Mouse (Mus musculus): ENCODE results near the gene Vmn1r223. TPM values are rescaled to one million over a fixed set of nuclear protein-coding genes. Genes with fewer than 3 reads are reported as not detected.
A peak's percentile ranks its signal among the peaks of the same experiment; 100 is the strongest.

Gene Vmn1r223
- polyA plus RNA-seq, 1 experiment = not detected

GRCm38 (mm10) chr13:23285191-23285920, 38.4 kb downstream of the Vmn1r223 start:
- Histone ChIP-seq H3K4me3 (ENCODE audit: insufficient read depth, low read length) (peak overlapping the region; percentile 86), H3K27ac (ENCODE audit: insufficient read depth, low read length) (no peak overlapping the region), H3K4me1 (ENCODE audit: control insufficient read depth, insufficient read depth, low read length) (0 out of 2 replicates have a peak, but pooled peaks cover 2% of the 10 kb centered on the region)
- TF ChIP-seq POLR2A (IDR thresholded peaks at IDR 0.05; ENCODE audit: low read depth, low read length) (no peak), CTCF (IDR thresholded peaks at IDR 0.05; ENCODE audit: borderline replicate concordance, insufficient read depth, low read length) (no peak)

GRCm38 (mm10) chr13:23285921-23286720, 39.2 kb downstream of the Vmn1r223 start:
- Histone ChIP-seq H3K4me3 (ENCODE audit: insufficient read depth, low read length) (peak overlapping the region; percentile 71), H3K4me1 (ENCODE audit: control insufficient read depth, insufficient read depth, low read length) (0 out of 2 replicates have a peak, but pooled peaks cover 2% of the 10 kb centered on the region), H3K27ac (ENCODE audit: insufficient read depth, low read length) (no peak overlapping the region)
- no peak for TF ChIP-seq CTCF (IDR thresholded peaks at IDR 0.05; ENCODE audit: borderline replicate concordance, insufficient read depth, low read length)
- TF ChIP-seq POLR2A (IDR thresholded peaks at IDR 0.05; ENCODE audit: low read depth, low read length) = no peak

- Histone ChIP-seq H3K4me3 (ENCODE audit: insufficient read depth, low read length) (peak overlapping the region; percentile 71), H3K4me1 (ENCODE audit: control insufficient read depth, insufficient read depth, low read length) (0 out of 2 replicates have a peak, but pooled peaks cover 2% of the 10 kb centered on the region), H3K27ac (ENCODE audit: insufficient read depth, low read length) (no peak overlapping the region)
- TF ChIP-seq POLR2A (IDR thresholded peaks at IDR 0.05; ENCODE audit: low read depth, low read length) = no peak
- no peak for TF ChIP-seq CTCF (IDR thresholded peaks at IDR 0.05; ENCODE audit: borderline replicate concordance, insufficient read depth, low read length)
Measured at GRCm38 (mm10) chr13:23286721-23287362, 39.9 kb downstream of the Vmn1r223 start.

GRCm38 (mm10) chr13:23297737-23298136, 50.8 kb downstream of the Vmn1r223 start:
- TF ChIP-seq POLR2A (IDR thresholded peaks at IDR 0.05; ENCODE audit: low read depth, low read length) (no peak), CTCF (IDR thresholded peaks at IDR 0.05; ENCODE audit: borderline replicate concordance, insufficient read depth, low read length) (no peak)
- H3K4me3 ChIP-seq (ENCODE audit: insufficient read depth, low read length) = no peak overlapping the region
- no peak overlapping the region for H3K27ac ChIP-seq (ENCODE audit: insufficient read depth, low read length)
- peaks cover 2% of the 10 kb centered on the region; the same call in 1 of the 2 replicates for H3K4me1 ChIP-seq (ENCODE audit: control insufficient read depth, insufficient read depth, low read length)

- TF ChIP-seq CTCF (IDR thresholded peaks at IDR 0.05; ENCODE audit: borderline replicate concordance, insufficient read depth, low read length) (no peak), POLR2A (IDR thresholded peaks at IDR 0.05; ENCODE audit: low read depth, low read length) (no peak)
- Histone ChIP-seq H3K27ac (ENCODE audit: insufficient read depth, low read length) (no peak overlapping the region), H3K4me3 (ENCODE audit: insufficient read depth, low read length) (peak overlapping the region; percentile 95), H3K4me1 (ENCODE audit: control insufficient read depth, insufficient read depth, low read length) (peaks cover 2% of the 10 kb centered on the region; the same call in 1 of the 2 replicates)
Measured at GRCm38 (mm10) chr13:23298445-23299232, 51.7 kb downstream of the Vmn1r223 start.

GRCm38 (mm10) chr13:23299276-23299998, 52.5 kb downstream of the Vmn1r223 start:
- peaks cover 2% of the 10 kb centered on the region; the same call in 1 of the 2 replicates for H3K4me1 ChIP-seq (ENCODE audit: control insufficient read depth, insufficient read depth, low read length)
- TF ChIP-seq CTCF (IDR thresholded peaks at IDR 0.05; ENCODE audit: borderline replicate concordance, insufficient read depth, low read length) (no peak), POLR2A (IDR thresholded peaks at IDR 0.05; ENCODE audit: low read depth, low read length) (no peak)
- peak overlapping the region; percentile 72 for H3K4me3 ChIP-seq (ENCODE audit: insufficient read depth, low read length)
- no peak overlapping the region for H3K27ac ChIP-seq (ENCODE audit: insufficient read depth, low read length)

- H3K4me3 ChIP-seq (ENCODE audit: insufficient read depth, low read length) = peak overlapping the region; percentile 72
- H3K27ac ChIP-seq (ENCODE audit: insufficient read depth, low read length) = no peak overlapping the region
- TF ChIP-seq POLR2A (IDR thresholded peaks at IDR 0.05; ENCODE audit: low read depth, low read length) = no peak
- no peak for TF ChIP-seq CTCF (IDR thresholded peaks at IDR 0.05; ENCODE audit: borderline replicate concordance, insufficient read depth, low read length)
- H3K4me1 ChIP-seq (ENCODE audit: control insufficient read depth, insufficient read depth, low read length) = peaks cover 2% of the 10 kb centered on the region; the same call in 1 of the 2 replicates
Measured at GRCm38 (mm10) chr13:23299999-23300341, 53.0 kb downstream of the Vmn1r223 start.

Other genes with a start within 250 kb of the Vmn1r223 start
- not detected in 2 replicates for gene Vmn1r213, start 239.5 kb upstream of the Vmn1r223 start, polyA plus RNA-seq (2011; ENCODE audit: insufficient read length, low read depth, missing spikeins)
- gene Vmn1r214, start 216.7 kb upstream of the Vmn1r223 start, polyA plus RNA-seq (2011; ENCODE audit: insufficient read length, low read depth, missing spikeins) = 0.12 TPM in 1 of 2 replicates, not detected in the other
- not detected in 2 replicates for gene Vmn1r215, start 179.1 kb upstream of the Vmn1r223 start, polyA plus RNA-seq (2011; ENCODE audit: insufficient read length, low read depth, missing spikeins)
- gene Vmn1r217, start 128.9 kb upstream of the Vmn1r223 start, polyA plus RNA-seq (2011; ENCODE audit: insufficient read length, low read depth, missing spikeins) = not detected in 2 replicates
- gene Vmn1r218, start 114.0 kb upstream of the Vmn1r223 start, polyA plus RNA-seq (2011; ENCODE audit: insufficient read length, low read depth, missing spikeins) = not detected in 2 replicates
- not detected in 2 replicates for gene Vmn1r219, start 87.8 kb upstream of the Vmn1r223 start, polyA plus RNA-seq (2011; ENCODE audit: insufficient read length, low read depth, missing spikeins)
- not detected in 2 replicates for gene Vmn1r220, start 59.2 kb upstream of the Vmn1r223 start, polyA plus RNA-seq (2011; ENCODE audit: insufficient read length, low read depth, missing spikeins)
- gene Vmn1r221, start 33.0 kb upstream of the Vmn1r223 start, polyA plus RNA-seq (2011; ENCODE audit: insufficient read length, low read depth, missing spikeins) = not detected in 2 replicates
- gene Vmn1r222, start 11.2 kb upstream of the Vmn1r223 start, polyA plus RNA-seq (2011; ENCODE audit: insufficient read length, low read depth, missing spikeins) = not detected in 2 replicates
- gene Zfp322a, start 122.1 kb downstream of the Vmn1r223 start, polyA plus RNA-seq (2011; ENCODE audit: insufficient read length, low read depth, missing spikeins) = 24.1 and 25.7 TPM in 2 replicates
- gene Abt1, start 176.7 kb downstream of the Vmn1r223 start, polyA plus RNA-seq (2011; ENCODE audit: insufficient read length, low read depth, missing spikeins) = 4.2 and 4.7 TPM in 2 replicates
- gene Btn1a1, start 218.8 kb downstream of the Vmn1r223 start, polyA plus RNA-seq (2011; ENCODE audit: insufficient read length, low read depth, missing spikeins) = not detected in 2 replicates
- gene Btn2a2, start 241.7 kb downstream of the Vmn1r223 start, polyA plus RNA-seq (2011; ENCODE audit: insufficient read length, low read depth, missing spikeins) = not detected in 2 replicates